Mouse (Mus musculus) kidney, adult 18-20 months (tissue): Measurements from ENCODE around the gene Camsap1.

Source experiments
- DNase-seq: peaks from one replicate; pipeline ENCODE4 v3.0.0; 2021

Camsap1 gene

DNA sequence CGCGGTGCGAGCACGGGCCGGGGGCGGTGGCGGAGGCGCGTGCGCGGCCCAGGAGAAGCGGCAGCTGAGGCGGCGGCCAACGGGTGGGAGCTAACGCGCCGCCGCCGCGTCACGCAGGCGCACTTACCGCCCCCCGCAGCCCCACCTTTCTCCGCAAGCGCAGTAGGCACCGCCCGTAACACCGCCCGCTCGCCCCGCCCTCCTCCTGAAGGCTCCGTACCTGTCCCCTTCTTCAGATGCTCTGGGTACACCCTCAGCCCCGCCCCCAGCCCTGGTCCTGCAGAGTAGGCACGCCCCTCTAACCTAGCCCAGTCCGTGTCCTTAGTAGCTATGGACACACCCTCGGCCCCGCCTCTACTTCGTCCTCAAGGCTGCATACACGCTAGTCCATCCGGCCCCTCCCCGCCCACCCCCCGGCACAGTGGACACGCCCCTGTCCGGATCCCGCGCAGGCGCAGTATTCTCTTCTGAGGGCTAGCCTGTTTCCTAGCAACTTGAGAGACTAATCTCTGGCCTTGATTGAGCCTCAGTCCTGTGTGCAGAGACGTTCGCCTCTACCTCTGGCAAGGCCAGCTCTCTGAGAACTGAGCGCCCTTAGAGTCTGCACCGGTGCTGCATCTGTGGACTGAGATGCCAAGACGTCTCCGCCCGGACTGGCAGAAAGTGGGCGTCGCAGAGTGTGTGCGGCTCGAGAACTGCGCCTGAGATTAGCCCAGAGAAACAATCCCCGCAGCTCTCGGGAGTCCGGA lies at the start of gene Camsap1:
Gene Camsap1 (minus strand): TSS at position 124 of the 749 bp plus-strand sequence.
- DNase-seq: peak; percentile 100

DNA sequence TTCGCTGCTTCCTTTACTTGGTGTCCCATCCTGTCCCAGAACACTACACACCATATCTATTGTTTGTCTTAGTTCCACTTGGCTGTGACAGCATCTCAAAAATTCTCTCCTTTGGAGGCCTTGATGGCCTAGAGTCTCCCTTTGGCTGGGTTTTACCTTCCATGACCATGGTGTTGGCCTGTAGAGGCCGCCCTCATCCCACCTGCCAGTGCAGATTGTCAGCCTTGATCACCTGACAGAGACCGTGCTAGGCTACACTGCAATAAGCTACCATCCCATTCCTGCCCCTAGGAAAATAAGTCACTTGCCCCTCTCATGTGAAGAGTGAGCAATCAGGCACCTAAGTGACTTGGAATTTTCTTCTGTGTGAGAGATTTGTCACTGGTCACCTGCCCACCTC lies 47.2 kb upstream of the Camsap1 start:
- no peak for DNase-seq

- DNase-seq: peak; percentile 48
These were observed 41.3 kb upstream of the Camsap1 start for GRCm38 (mm10) chr2:26024138-26025075.

DNA sequence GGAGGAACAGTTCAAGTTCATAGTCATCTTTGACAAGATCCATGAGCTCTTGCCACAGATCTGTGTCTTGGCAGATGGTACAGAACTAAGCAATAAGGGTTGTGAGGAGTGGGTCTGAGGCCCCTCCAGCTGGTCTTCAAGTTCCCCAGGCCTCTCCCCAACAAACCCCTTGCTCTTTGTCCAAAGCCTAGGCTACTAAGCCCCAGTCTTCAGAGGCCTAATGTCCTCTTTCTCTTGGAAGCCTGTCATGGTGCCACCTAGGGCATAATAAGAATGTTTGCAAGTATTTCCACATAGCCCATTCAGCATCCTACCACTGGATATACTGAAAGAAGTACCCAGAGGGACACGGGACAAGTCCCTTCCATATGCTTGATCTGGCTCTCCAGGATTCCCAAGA lies 39.5 kb upstream of the Camsap1 start:
- no peak for DNase-seq

DNA sequence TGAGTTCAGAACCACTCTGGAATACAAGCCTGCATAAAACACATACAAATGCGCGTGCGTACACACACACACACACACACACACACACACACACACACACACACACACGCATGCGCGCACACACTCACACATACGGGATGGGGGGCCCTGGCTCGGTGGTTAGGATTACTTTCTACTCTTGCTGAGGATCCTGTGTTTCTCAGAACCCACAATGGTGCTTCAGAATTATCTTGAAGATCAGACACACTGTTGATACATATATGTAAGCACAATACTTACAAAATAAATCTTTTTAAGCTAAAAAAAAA lies 39.1 kb upstream of the Camsap1 start:
- no peak for DNase-seq

GRCm38 (mm10) chr2:26021561-26022257 lies 38.6 kb upstream of the Camsap1 start, which contains the start of gene Ubac1:
Ubac1 (minus strand) TSS chr2:26021747.
- peak; percentile 92 for DNase-seq

DNA sequence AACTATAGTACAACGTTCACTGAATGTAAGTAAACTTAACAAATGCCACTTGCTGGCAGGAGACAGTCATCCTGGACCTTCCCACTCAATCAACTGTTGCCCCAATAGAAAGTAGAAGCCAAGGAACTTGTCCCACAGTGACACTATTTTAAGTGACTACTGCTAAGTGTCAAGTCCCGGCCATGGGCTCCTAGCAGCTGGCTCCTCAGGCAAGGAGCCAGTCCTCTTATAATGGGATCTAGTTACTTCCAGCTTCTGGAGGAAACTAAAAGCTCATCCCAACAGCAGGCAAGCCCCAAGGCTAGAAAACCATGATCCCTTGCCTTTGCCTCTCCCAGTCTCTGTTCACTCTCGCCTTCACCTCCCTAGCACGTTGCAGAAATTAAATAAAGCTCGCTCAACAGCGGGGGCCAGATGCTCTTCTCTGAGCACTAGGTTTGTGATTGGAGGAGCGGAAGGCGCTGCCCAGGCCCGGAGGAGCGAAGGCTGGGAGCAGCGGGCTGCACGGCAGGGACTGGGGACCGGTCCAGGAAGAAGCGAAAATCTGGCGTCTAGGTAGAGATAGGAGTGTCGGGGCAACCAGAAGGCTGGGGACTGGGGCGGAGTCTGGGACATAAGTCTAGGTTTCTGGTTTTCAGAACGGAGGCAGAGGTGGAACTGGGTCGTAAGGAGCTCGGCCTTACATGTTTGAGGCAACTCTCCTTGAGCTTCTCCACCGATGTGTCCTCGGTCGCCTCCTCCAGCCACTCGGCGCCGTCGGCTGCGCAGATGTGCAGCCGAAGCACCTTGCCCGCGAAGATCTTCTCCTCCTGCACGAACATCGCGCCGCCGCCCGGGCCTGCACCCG lies 37.9 kb upstream of the Camsap1 start:
- no peak for DNase-seq

GRCm38 (mm10) chr2:26019923-26020322 lies 36.8 kb upstream of the Camsap1 start:
- DNase-seq: no peak

DNA sequence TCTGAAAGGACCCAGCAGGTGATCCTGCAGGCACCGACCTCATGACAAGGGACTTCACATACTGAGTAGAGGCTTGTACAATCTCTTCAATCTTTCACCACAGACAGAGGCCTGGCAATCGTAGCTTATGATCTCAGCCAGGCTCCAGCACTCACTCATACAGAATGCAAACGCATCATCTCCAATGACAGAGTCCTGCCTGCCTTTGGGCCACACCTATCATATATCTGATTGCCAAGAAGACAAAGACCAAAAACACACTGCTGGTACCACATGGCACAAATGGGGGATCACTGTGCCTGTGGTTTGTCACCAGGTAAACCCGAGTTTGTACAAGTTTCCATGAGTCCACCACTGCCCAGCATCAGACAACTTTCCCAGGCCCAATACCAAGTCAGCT lies 34.2 kb upstream of the Camsap1 start:
- DNase-seq: no peak

GRCm38 (mm10) chr2:26013674-26014073 lies 30.6 kb upstream of the Camsap1 start:
- no peak for DNase-seq

DNA sequence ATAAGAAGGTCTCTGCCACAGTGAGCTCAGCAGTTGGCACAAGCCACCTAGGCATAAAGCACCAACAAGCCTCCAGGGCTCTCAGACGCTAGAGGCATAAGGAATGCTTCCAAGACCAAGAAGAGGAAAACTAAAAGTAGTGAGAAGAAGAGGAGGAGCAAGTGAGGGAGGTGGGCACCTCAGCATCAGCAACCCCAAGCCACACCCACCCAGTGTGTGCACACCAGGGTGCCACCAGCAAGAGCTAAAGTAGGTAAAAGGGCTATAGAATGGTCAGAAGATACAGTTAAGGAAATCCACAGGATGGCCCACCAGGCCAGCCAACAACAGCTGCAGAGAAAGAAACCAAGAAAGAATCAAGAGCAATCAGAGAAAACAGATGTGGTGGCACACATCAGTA lies 28.3 kb upstream of the Camsap1 start:
- DNase-seq: no peak

DNA sequence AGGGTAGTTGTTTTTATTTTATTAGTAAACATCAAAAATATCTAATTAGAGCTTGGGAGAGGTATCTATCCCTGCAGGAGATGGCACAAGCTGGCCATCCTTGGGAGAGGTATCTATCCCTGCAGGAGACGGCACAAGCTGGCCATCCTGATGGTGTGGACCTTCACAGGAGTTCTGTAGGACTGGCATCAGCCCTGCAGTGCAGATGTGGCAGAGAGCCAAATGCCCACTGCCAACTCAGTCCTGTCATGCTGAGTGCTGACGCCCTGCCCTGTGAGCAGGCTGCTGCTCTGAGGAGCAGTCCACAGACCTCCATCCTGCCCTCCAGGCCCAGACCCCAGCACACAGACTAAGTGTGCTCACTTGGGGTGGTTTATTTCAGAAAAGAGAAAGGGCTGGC lies 18.9 kb upstream of the Camsap1 start:
- DNase-seq: no peak

- no peak for DNase-seq
These were observed 18.1 kb upstream of the Camsap1 start for GRCm38 (mm10) chr2:26001136-26001535.

DNA sequence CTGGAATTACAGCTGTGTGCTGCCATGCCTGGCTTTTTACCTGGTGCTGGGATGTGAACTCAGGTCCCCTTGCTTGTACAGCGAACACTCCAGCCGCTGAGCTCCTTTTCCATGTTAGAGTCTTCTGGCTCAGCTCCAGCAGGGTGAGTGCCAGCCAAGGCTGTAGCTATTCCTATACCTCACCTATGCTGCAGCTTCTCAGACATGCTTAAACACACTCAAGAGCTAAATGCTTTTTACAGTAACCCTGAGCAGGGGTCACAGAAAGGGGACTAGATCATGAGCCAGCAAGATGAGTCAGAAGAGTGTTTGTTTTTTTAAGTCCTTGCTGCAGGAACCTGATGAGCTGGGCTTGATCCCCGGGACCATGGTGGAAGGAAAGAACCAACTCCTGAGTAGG lies 14.6 kb upstream of the Camsap1 start:
- no peak for DNase-seq

- DNase-seq: no peak
These were observed 11.7 kb upstream of the Camsap1 start for GRCm38 (mm10) chr2:25994791-25995190.

- no peak for DNase-seq
These were observed 9.2 kb upstream of the Camsap1 start for GRCm38 (mm10) chr2:25992285-25992684.

DNA sequence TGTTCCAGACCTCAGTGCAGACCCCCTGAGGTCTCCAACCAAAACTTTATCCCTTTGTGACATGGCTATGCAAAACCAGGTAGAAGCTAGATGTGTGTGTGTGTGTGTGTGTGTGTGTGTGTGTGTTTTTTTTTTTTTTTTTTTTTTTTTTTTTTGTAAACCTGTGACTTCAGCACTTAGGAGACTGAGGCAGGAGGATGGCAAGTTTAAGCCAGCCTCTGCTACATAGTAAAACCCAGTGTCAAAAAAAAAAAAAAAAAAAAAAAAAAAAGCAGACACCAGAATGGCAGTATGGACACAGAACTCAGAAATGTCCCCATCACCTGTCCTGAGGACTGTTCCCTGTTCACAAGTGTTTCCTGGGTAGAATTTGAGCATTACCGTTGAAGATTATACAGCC lies 6.6 kb upstream of the Camsap1 start:
- DNase-seq: no peak

DNA sequence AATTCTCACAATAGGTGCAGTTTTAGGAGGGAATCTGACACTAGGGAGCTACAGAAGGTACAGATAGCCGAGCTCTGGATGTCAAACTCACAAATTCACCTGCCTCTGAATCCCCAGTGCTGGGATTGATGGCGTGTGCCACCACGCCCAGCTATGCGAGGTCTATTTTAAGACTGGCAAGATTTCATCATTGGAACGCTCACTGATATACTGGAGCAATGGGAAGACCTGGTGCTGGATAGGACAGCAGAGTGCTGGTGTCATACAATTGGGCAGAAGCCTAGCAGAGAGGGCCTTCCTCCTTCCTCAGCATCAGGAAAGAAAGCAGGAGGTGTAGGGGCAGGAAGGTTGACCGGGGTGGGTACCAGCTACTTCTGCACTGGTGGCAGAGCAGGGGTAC lies 4.7 kb upstream of the Camsap1 start:
- no peak for DNase-seq

- DNase-seq: no peak
These were observed 3.5 kb upstream of the Camsap1 start for GRCm38 (mm10) chr2:25986601-25987000.

GRCm38 (mm10) chr2:25982426-25983091 lies 523 bp downstream of the Camsap1 start:
- no peak for DNase-seq

DNA sequence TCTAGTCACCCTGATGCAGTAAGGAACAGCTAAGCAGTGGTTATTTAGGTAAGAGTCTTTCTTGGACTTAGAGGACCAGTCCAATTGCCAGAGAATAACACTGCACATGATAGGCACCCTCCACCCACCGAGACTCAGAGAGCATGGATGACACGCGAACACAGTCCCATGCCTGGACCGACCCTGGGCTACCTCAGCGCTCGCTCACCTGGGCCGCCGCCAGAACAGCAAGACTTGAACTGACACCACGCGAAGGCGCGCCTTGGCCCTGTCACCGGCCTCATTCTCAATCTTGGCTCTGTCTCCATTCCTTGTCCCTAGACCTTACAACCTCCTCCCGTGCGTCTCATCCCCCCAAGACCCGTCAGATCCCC lies 1.0 kb downstream of the Camsap1 start:
- peak; percentile 56 for DNase-seq

DNA sequence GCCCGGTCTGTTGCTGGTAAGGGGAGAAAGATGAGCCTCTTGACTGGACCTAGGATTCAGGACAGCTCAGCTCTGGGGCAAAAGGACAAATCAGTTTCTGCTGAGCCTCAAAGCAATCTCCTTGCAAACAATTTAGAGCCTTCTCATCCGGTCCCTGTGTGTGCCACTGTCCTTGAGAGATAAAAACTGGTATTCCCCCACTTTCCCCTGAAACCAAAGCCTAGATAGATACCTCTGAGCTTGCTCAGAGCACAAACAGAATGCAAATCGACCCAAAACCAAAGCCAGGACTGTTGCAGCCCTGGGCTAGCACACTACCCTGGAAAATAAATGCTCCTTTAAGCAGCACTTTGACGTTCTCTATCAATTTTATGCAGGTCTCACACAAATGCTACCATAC lies 4.1 kb downstream of the Camsap1 start:
- DNase-seq: no peak
